Mouse (Mus musculus) layer of hippocampus, adult 11-12 months (tissue): ENCODE measurements at regions not wholly inside any gene's neighbourhood (a gene's known extent, or its start where the extent isn't known, plus 50 kb on each side); places are given as distances from the start of the nearest gene placed in this dataset.

Experiments used
- DNase-seq: peaks from one replicate; pipeline ENCODE4 v3.0.0; 2022; ENCODE audit warnings: low spot score

DNA sequence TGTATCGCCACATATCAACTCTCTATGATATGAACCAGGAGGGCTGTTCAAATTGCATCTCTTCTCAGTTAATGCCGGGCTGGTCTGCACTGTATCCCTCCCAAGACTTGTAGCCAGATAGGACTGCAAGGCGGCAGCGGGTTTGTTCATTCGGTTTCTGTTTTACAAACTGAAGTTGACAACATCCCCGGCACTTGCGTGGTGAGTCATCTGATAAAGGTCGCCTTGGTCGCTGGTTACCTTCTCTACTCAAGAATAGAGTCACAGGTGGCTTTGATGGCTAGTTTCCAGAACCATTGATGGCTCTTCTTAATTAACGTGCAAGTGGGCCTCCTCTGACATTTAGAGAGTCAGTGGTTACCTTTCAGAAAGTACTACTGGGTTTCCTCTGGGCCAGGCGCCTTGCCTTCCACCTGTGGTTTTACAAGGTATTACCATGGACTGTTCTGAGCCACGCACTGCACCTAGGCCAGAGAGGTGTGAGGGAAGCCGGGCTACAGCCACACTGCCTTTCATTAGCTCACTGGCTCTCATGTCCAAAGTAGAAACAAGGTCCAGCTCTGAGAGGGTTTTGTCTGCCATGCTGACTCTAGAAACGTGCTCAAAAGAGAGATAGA lies 1266.9 kb upstream of the A1bg start:
- DNase-seq = no peak

DNA sequence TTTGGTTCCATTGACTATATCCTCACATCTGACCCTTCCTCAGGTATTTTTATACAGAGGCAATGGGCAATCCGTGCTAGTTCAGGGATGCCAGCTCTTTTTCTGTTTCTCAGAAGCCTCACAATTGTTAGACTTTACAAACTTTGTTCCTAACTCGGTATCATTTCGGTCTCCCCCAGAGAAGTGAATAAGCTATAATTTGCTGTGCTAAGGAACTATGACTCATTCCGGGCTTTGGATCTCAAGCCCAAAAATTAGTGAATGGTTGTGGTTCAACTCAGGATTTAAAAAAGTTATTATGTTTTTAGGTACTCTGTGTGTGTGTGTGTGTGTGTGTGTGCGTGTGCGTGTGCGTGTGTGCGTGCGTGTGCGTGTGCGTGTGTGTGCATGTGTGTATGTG lies 1263.7 kb upstream of the A1bg start:
- DNase-seq = no peak

DNA sequence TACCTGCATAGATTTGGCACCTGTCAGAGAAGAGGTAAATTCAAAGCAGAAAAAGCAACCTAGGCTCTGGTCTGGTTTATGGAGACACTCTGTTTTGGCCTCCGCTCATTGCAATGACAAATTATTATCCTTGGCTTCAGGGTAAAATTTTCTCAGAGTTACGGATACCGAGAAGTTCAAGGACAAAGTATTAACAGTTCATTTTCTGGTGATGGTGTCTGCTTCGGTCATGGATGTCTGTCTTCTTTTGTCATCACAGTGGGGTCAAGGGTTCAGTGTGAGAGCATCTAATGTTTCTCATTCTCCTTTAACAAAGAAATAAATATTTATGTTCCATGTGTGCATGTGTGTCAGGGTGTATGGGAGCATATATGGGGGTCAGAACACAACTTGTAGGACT lies 1261.0 kb upstream of the A1bg start:
- DNase-seq = no peak

DNA sequence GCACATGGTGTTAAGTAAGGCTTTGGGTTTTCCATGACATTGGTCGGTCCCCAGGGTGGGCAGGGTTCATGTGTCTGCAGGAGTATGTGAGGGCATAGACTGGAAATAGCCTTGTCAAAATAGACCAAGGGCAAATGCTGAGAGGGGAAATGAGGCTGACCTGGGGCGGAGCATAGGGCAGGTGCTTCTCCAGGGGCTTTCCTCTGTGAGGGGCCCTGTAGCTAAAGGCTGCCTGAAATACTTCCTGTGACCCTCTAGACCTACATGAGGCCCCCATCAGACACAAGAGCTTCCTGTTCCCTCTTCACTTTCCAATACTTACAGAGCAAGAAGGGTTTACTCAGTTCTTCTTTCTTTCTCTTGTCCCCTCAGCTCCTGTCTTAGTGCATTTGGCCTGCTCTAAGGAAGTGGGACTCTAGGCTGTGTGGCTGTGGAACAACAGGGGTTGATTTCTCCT lies 1258.7 kb upstream of the A1bg start:
- no peak for DNase-seq

- DNase-seq = no peak
Measured at GRCm38 (mm10) chr15:62180718-62181117, 1257.9 kb upstream of the A1bg start.

GRCm38 (mm10) chr15:62179801-62180200 lies 1257.0 kb upstream of the A1bg start:
- no peak for DNase-seq

DNA sequence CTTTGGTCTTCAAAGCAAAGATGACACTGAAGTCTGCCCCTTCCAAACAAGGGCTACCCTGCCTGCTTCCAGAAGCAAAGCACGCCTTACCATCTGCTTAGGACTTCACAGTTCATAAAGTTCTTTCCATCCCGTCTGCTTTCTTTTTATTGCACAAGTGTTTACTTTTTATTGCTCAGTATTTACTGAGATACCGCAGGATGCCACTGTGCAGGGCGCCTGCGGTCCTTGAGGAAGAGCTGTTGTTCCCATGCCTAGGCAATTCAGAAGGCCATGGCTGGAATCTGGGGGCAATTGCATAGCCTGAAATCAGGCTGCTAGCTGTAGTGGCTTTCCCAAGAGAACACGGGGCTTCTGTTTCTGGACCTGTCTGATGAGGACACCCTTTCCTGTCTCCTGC lies 1255.8 kb upstream of the A1bg start:
- no peak for DNase-seq

GRCm38 (mm10) chr15:62177768-62178410 lies 1255.1 kb upstream of the A1bg start:
- no peak for DNase-seq

DNA sequence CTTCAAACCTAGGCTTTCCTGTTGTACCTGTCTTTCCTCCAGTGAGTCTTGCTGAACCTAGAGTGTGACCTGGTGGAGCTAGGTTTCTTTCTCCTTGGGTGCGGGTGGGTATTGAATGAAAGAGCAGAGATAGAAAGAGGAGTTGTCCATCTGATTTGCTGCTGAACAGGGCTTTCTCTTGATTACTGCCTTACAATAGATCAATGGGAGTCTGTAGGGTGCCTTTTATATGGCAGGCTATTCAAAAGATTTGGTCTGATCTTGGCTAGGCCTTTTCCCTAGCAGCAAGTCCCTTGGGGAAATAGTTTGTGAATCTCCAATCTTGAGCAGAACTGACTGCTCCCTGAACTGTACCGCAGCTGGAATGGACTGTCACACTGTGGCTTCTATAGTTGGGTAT lies 1253.3 kb upstream of the A1bg start:
- no peak for DNase-seq

DNA sequence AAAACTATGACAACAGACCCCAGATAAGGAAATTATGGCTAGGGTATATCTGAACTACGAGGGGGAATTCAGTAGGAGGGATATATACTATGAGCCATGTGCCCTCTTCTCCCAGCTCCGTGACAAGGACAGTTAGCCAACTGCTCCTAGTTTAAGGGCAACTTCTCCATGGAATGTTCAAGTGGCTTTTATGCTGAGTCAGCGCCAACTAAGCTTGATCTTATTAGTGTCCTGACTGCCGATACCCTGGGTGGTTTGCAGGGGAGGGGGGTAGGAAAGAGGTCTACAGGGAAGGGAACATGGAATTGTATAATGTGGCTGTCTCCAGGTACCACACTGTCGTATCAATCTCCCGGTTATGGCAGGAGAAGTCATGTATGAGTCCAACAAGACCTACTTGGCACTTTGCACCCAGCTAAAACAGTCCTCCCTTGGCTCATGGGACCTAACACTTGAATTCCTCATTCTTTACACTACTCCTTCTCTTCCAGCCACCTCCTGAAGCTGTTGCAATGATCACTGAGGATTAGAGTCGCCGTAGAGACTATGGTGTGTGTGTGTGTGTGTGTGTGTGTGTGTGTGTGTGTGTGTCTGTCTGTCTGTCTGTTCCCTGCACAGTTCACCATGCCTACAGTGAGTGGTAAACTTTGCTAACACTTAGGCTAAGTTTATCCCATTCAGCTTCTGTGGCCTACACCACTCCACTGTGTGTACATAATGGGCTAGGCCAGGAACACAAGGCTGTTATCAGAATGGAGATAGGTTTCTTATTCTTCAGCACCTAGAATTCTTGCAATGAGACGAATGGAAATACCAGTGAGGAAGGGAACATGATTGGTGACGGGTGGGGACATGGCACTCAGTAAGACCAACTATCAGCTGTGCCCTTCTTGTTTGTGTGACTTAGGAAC lies 1251.1 kb upstream of the A1bg start:
- DNase-seq = no peak

GRCm38 (mm10) chr15:62171632-62172031 lies 1248.8 kb upstream of the A1bg start:
- DNase-seq = no peak

GRCm38 (mm10) chr15:62171167-62171566 lies 1248.4 kb upstream of the A1bg start:
- DNase-seq = no peak

DNA sequence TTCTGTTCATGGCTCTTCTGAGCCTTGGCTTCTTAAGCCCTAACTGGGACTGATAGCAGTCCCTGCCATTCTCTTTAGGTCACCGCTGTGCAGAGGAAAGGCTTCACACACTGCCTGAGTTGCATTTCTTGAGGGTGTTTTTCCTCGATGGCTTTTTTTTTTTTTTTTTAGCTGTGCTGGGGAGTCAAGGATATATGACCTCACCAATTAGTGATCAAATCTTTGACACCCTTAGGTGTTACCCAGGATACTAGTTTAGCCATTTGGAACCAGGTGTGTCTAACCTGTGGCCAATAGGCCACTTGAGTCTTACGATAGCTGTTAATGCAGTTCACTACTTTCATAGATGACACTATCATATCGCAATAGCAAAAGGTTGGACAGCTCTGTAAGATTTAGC lies 1247.5 kb upstream of the A1bg start:
- DNase-seq = no peak

DNA sequence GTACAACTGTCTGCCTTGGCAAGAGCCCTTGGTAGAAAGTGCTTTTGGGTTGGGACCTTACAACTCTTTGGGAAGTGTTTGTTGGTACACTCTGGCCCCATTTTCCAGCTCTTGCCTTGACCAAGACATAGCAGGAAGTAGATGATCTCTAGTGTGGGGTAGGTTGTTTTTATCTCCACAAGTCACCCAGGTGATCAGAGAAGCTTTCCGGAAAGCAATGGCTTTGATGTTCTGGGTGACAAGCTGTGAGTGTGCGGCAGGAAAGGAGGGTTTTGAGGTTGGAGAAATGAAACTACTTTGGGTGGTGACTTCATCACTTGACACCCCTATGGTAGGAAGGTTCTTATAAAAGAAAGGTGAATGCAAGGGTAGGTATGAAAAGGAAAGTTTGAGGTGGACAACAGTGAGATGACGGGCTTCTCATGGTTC lies 1246.8 kb upstream of the A1bg start:
- no peak for DNase-seq

- no peak for DNase-seq
Measured at GRCm38 (mm10) chr15:62168958-62169590, 1246.3 kb upstream of the A1bg start.

- no peak for DNase-seq
Measured at GRCm38 (mm10) chr15:62168522-62168921, 1245.7 kb upstream of the A1bg start.

DNA sequence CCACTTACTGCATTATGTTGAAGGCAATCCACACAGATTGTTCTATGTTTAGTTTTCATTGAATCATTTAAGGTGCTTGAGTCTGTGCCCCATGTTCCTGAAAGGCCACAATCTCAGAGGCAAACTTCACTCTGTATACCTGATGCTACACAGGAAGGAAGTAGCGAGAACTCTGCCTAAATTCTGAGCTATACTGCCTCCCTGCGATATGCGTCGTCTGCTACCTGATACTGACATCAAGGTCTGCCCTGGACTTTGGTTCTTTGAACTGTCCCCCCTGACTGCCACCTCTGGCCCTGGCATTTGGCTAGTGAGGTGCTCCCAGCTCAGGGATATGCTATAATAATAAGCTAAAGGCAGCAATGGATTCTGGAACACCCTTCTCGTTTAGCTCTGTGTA lies 1244.0 kb upstream of the A1bg start:
- DNase-seq = no peak

DNA sequence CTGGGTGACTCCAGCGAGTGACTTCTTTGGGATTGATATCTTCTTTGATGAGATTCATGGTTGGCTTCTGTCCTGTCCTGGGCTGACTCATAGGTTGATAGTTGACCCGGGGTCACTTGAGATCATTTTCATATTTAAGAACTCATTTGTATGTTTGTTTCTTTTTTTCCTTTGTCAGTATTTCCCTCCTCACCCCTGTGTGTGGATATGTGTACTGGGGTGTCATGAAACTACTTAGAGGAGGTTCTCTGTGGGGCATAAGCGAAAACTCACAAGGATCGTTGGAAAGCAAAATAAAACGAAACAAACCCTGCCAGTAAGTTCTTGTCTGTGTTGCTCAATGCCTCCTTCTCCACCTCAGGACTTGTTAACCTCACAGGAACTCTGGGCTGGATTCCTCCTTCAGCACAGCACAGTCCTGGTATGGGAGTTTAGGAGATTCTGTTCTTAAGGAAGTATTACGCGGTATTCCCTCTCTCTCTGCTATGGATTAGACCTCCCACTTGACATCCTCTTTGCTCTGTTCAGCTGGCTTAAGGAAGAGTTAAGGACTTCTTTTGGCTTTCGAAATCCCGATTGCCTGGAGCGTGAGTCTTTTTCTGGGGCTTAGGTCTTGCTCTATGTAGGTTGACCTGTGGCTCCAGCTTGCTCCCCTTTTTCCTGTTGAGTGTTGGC lies 1243.2 kb upstream of the A1bg start:
- no peak for DNase-seq

GRCm38 (mm10) chr15:62164766-62165410 lies 1242.1 kb upstream of the A1bg start:
- no peak for DNase-seq

GRCm38 (mm10) chr15:62163203-62163602 lies 1240.4 kb upstream of the A1bg start:
- no peak for DNase-seq

GRCm38 (mm10) chr15:62162648-62163194 lies 1239.9 kb upstream of the A1bg start:
- no peak for DNase-seq
